Mouse (Mus musculus) central nervous system, embryonic 18 days (tissue): Measurements from ENCODE around the gene Smcr8. TPM values are rescaled to one million over a fixed set of nuclear protein-coding genes. Genes with fewer than 3 reads are reported as not detected.

Experiments used
- polyA plus RNA-seq: library from polyadenylated mRNA; depleted of rRNA; stranded (reverse); fragments of >200 nt; gene quantifications from 2 replicates; pipeline ENCODE4 v1.2.3, GENCODE M21; 2012; rRNA removed

Smcr8 gene
- polyA plus RNA-seq = 9.8 and 10.1 TPM in 2 replicates

GRCm38 (mm10) chr11:60776829-60777740 is at the start of gene Smcr8, which contains the start of gene Top3a:
TSS of gene Smcr8 (plus strand) at chr11:60777524.
TSS of gene Top3a (minus strand) at chr11:60777365.

GRCm38 (mm10) chr11:60728260-60728761 is 49.0 kb upstream of the Smcr8 start, which contains the start of gene Mief2:
TSS of gene Mief2 (plus strand) at chr11:60728398.

GRCm38 (mm10) chr11:60811618-60812017 is 34.3 kb downstream of the Smcr8 start, which contains the start of gene Shmt1:
TSS of gene Shmt1 (minus strand) at chr11:60811718.

GRCm38 (mm10) chr11:60830433-60831052 is 53.2 kb downstream of the Smcr8 start, which contains the start of gene Dhrs7b:
TSS of gene Dhrs7b (plus strand) at chr11:60830631.

Other genes starting within 250 kb of the Smcr8 start
- 12.2 and 12.5 TPM in 2 replicates for gene Alkbh5, start 241.1 kb upstream of the Smcr8 start, polyA plus RNA-seq
- 67.8 and 72.7 TPM in 2 replicates for gene Llgl1, start 77.8 kb upstream of the Smcr8 start, polyA plus RNA-seq
- 152 and 161 TPM in 2 replicates for gene Flii, start 50.3 kb upstream of the Smcr8 start, polyA plus RNA-seq
- gene Mief2, start 49.1 kb upstream of the Smcr8 start, polyA plus RNA-seq = 26.7 and 28.2 TPM in 2 replicates
- 7.4 and 8.2 TPM in 2 replicates for gene Top3a, start 159 bp upstream of the Smcr8 start, polyA plus RNA-seq
- 4.2 and 6.5 TPM in 2 replicates for gene Shmt1, start 34.2 kb downstream of the Smcr8 start, polyA plus RNA-seq
- gene Dhrs7b, start 53.1 kb downstream of the Smcr8 start, polyA plus RNA-seq = 17.2 and 17.9 TPM in 2 replicates
- gene Tmem11, start 101.7 kb downstream of the Smcr8 start, polyA plus RNA-seq = 62.0 and 66.9 TPM in 2 replicates
- 29.0 and 31.0 TPM in 2 replicates for gene Natd1, start 137.2 kb downstream of the Smcr8 start, polyA plus RNA-seq
- gene Map2k3, start 154.5 kb downstream of the Smcr8 start, polyA plus RNA-seq = 13.3 and 14.5 TPM in 2 replicates
- gene Kcnj12, start 245.0 kb downstream of the Smcr8 start, polyA plus RNA-seq = 8.8 and 9.4 TPM in 2 replicates